Mouse (Mus musculus): ENCODE data around the gene Eed.

The Eed gene

DNA sequence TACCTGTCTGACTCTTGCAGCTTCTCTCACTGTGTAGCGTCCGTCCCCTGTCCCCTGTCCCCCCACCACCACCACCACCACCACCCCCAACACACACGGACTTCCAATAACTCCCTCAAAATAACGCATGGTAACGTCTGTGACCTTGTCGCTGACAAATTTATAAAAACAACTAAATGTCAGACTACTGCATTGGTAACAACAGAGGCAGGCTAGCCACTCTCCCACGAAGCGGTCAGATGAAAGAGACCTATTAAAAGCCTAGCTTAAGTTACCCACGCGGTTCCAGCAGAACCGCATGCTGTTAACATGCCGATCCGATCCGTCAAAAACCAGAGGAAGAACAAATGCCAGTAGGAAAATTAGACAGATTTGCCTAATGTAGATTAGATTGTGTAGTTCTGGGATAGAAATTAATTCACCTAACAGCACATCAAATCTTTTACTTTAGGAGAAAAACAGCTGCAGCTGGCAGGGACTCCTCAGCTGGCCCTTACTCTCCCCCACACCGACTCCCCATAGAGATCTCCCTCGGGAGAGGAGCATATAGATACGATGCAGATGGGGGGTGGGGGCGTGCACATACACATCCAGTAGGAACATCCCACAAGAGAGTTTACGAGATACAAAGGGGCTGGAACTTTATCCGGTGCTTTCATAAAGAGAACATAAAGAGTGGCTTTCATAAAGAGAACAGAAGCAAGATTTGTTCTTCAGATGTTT lies 71.7 kb downstream of the Eed start:
- no peak for DNase-seq (ENCODE audit: low read depth, low spot score)

DNA sequence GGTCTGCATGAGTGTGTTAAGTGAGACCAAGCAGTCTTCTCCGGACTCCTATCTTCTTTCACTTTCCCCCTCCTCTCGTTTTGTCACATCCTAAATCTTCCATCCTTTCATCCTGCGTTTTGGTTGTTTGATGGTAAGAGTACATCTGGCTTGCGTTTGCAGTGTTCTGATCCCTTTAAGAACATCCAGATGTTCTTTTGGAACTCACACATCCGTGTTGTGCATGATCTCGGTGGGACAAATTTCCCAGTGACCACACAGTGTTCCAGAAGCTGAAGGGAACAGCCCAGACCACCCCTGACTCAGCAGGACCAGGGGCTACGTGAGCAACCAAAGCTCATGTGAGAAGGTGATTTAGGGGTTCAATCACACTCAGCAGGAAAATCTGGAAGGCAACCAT lies 72.4 kb downstream of the Eed start:
- DNase-seq (ENCODE audit: low read depth, low spot score): peak; percentile 32

DNA sequence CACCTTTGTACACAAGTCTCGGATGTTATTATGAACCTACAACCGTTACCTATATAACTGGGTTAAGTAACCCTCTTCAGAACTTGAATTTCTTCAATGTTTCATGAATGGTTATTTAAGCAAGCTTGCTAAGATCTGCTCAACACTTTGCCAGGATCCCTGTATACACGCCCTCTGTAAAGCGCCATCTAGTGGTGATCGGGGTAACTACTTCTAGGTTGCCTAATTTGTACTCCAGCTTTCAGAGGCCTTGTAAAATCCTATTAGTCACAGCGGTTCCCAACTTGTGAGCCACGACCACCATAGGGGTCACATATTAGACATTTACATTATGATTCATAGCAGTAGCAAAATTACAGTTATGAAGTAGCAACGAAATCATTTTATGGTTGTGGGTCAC lies 72.8 kb downstream of the Eed start:
- peak; percentile 68 for DNase-seq (ENCODE audit: low read depth, low spot score)
